Mouse (Mus musculus) brain, embryonic 14.5 days (tissue): ENCODE results near the gene Strc.

ENCODE experiments used
- CTCF ChIP-seq: fragments of 200-500 bp; IDR thresholded peaks from 2 replicates; pipeline ENCODE4 v1.5.1; 2012; ENCODE audit warnings: inconsistent platforms, mild to moderate bottlenecking, moderate library complexity, borderline replicate concordance; ENCODE audit not compliant: insufficient read depth, insufficient read length; ENCODE audit errors: extremely low read depth
- POLR2A ChIP-seq: fragments of 200-500 bp; IDR thresholded peaks from 2 replicates; pipeline ENCODE4 v1.6.1; 2012; ENCODE audit warnings: mild to moderate bottlenecking, inconsistent platforms, borderline replicate concordance; ENCODE audit not compliant: poor library complexity, insufficient read depth, insufficient read length, severe bottlenecking; ENCODE audit errors: extremely low read depth

DNA sequence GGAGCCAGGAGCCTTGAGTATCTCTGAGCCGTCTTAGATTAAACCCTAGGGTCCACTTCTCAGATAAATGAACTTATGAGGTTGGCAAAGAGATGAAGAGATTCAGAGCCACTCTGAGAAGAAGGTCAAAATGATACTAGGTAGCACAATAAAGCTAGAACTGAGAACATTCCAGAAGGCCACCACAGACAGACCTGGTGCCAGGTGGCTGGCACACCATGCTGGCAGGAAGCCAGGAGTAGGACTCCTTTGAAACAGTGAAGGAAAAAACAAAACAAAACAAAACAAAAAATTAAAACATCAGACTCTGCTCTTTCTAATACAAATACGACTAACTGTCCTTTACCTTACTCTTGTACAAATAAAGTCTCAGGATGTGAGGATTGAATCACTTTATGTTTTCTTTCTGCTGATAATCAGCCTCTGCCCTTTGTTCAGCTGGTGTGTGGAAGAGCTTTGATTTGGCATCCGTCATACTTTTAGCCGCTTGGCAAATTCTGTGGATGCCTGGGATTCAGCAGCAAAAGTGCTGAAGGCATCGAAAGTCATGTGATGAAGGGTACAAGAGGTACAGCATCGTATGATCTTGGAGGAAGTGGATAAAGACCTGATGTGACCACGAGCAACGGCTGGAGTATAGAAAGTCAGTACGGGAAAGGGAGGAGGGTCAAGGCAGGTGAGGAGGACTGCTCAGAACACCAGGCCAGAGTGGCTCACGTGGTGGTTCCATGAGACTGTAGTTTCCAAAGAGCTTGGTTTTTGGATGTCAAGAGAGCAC, 63.1 kb downstream of the Strc start:
- TF ChIP-seq CTCF (no peak), POLR2A (no peak)
